Mouse (Mus musculus) lung, postnatal 0 days (tissue): ENCODE measurements around the gene Rimbp2. TPM values are rescaled to one million over a fixed set of nuclear protein-coding genes. Genes with fewer than 3 reads are reported as not detected.

ENCODE experiments used
- ATAC-seq: fragments of 200-750 bp; cut with Nextera tagmentation; 2 replicates; pipeline ENCODE4 v1.8.0; 2017; ENCODE audit warnings: moderate library complexity
- DNase-seq: peaks from one replicate; pipeline ENCODE4 v3.0.0-alpha.2; 2016; ENCODE audit warnings: low spot score
- H3K27ac ChIP-seq: fragments of 300-500 bp; sonication (generic); 2 replicates; pipeline ENCODE4 v1.5.1; 2014; ENCODE audit warnings: antibody characterized with exemption, mild to moderate bottlenecking, low read length, mixed read lengths
- H3K27me3 ChIP-seq: fragments of 300-500 bp; sonication (generic); replicated peaks from 2 replicates; pipeline ENCODE4 v1.6.1; 2014; ENCODE audit warnings: low read length, mixed read lengths; ENCODE audit not compliant: insufficient read depth
- H3K36me3 ChIP-seq: fragments of 300-500 bp; sonication (generic); 2 replicates; pipeline ENCODE4 v1.6.1; 2014; ENCODE audit warnings: low read length, mixed read lengths; ENCODE audit not compliant: insufficient read depth
- H3K4me1 ChIP-seq: fragments of 300-500 bp; sonication (generic); 2 replicates; pipeline ENCODE4 v1.6.1; 2014; ENCODE audit warnings: antibody characterized with exemption, low read depth, low read length, mixed read lengths; ENCODE audit not compliant: insufficient read depth
- H3K4me2 ChIP-seq: fragments of 300-500 bp; sonication (generic); replicated peaks from 2 replicates; pipeline ENCODE4 v1.6.1; 2014; ENCODE audit warnings: low read depth, mild to moderate bottlenecking, low read length, moderate library complexity, mixed read lengths
- H3K4me3 ChIP-seq: fragments of 300-500 bp; sonication (generic); 2 replicates; pipeline ENCODE4 v1.5.1; 2014; ENCODE audit warnings: low read depth, low read length
- H3K9ac ChIP-seq: fragments of 300-500 bp; sonication (generic); replicated peaks from 2 replicates; pipeline ENCODE4 v1.6.1; 2014; ENCODE audit warnings: low read depth, mild to moderate bottlenecking
- H3K9me3 ChIP-seq: fragments of 300-500 bp; sonication (generic); 2 replicates; pipeline ENCODE4 v1.6.1; 2016; ENCODE audit warnings: low read length, mixed read lengths
- CTCF ChIP-seq: IDR thresholded peaks from 2 replicates; pipeline ENCODE4 v1.5.1; 2016; ENCODE audit warnings: antibody characterized with exemption, mild to moderate bottlenecking
- EP300 ChIP-seq: IDR thresholded peaks from 2 replicates; pipeline ENCODE4 v1.6.1; 2016; ENCODE audit warnings: antibody characterized with exemption, mild to moderate bottlenecking, control low read depth
- WGBS: fragments of 180-500 bp; shearing (Covaris S2); extraction: QIAGEN DNeasy Blood & Tissue Kit; methylation state at CpG from one replicate; pipeline ENCODE4 v1.1.7; 2014; 5-methylcytosine and 5-hydroxymethylcytosine counted together
- polyA plus RNA-seq: library from polyadenylated mRNA; unstranded; fragments of >200 nt; fragmentation: Nextera tagmentation; extraction: Ambion mirVana; gene quantifications from 2 replicates; pipeline ENCODE4 v1.2.1, GENCODE M21; 2015

Rimbp2 gene
- polyA plus RNA-seq, 1 experiment from 2014 or later = not detected

- DNase-seq = no peak
Observed at GRCm38 (mm10) chr5:128947093-128947492, 6.2 kb downstream of the Rimbp2 start.

GRCm38 (mm10) chr5:128940436-128940835 lies 12.8 kb downstream of the Rimbp2 start:
- H3K9me3 ChIP-seq = no peaks in the 10 kb centered on the region
- ATAC-seq (no peak), DNase-seq (no peak)
- no peak overlapping the region for H3K27ac ChIP-seq
- no peak overlapping the region for H3K9ac ChIP-seq
- H3K4me3 ChIP-seq = no peak overlapping the region
- no peaks in the 10 kb centered on the region for H3K36me3 ChIP-seq
- no peak for TF ChIP-seq CTCF
- TF ChIP-seq EP300 = no peak
- WGBS = 62% methylated on average over 10 of the region's 10 CpGs
- H3K4me2 ChIP-seq = no peak overlapping the region
- no peaks in the 10 kb centered on the region for H3K27me3 ChIP-seq
- H3K4me1 ChIP-seq = no peaks in the 10 kb centered on the region

More at GRCm38 (mm10) chr5:128947093-128947492, 6.2 kb downstream of the Rimbp2 start:
- Histone ChIP-seq H3K27ac (no peak overlapping the region), H3K27me3 (no peaks in the 10 kb centered on the region), H3K4me1 (no peaks in the 10 kb centered on the region), H3K9me3 (no peaks in the 10 kb centered on the region), H3K9ac (no peak overlapping the region), H3K4me2 (no peak overlapping the region), H3K4me3 (no peak overlapping the region), H3K36me3 (no peaks in the 10 kb centered on the region)
- 72% methylated on average over 5 of the region's 5 CpGs for WGBS
- ATAC-seq = no peak
- TF ChIP-seq EP300 (no peak), CTCF (peak; percentile 45)

GRCm38 (mm10) chr5:128935359-128935899 lies 17.9 kb downstream of the Rimbp2 start:
- Histone ChIP-seq H3K9me3 (no peaks in the 10 kb centered on the region), H3K4me3 (no peak overlapping the region), H3K4me1 (no peaks in the 10 kb centered on the region), H3K27me3 (no peaks in the 10 kb centered on the region), H3K9ac (no peak overlapping the region), H3K36me3 (no peaks in the 10 kb centered on the region), H3K4me2 (no peak overlapping the region), H3K27ac (no peak overlapping the region)
- TF ChIP-seq CTCF (no peak), EP300 (no peak)
- 52% methylated on average over 6 of the region's 6 CpGs for WGBS
- ATAC-seq = no peak; the same call in 1 of the 2 replicates
- no peak for DNase-seq

- ATAC-seq (no peak), DNase-seq (no peak)
- Histone ChIP-seq H3K36me3 (no peaks in the 10 kb centered on the region), H3K4me3 (no peak overlapping the region), H3K4me1 (no peaks in the 10 kb centered on the region), H3K9me3 (no peaks in the 10 kb centered on the region), H3K4me2 (no peak overlapping the region), H3K27me3 (no peaks in the 10 kb centered on the region), H3K9ac (no peak overlapping the region), H3K27ac (no peak overlapping the region)
- WGBS = 66% methylated on average over 5 of the region's 5 CpGs
- TF ChIP-seq EP300 (no peak), CTCF (no peak)
Observed at GRCm38 (mm10) chr5:128932776-128933175, 20.5 kb downstream of the Rimbp2 start.

- WGBS = 70% methylated on average over 4 of the region's 4 CpGs
- DNase-seq = no peak
Observed at GRCm38 (mm10) chr5:128925073-128925472, 28.2 kb downstream of the Rimbp2 start.

GRCm38 (mm10) chr5:128920112-128920511 lies 33.2 kb downstream of the Rimbp2 start:
- DNase-seq (no peak), ATAC-seq (no peak)
- no peak overlapping the region for H3K27ac ChIP-seq
- no peak overlapping the region for H3K9ac ChIP-seq
- WGBS = 30% methylated on average over 5 of the region's 5 CpGs
- no peaks in the 10 kb centered on the region for H3K36me3 ChIP-seq
- H3K27me3 ChIP-seq = no peaks in the 10 kb centered on the region
- TF ChIP-seq EP300 (no peak), CTCF (no peak)
- H3K4me1 ChIP-seq = no peaks in the 10 kb centered on the region
- H3K9me3 ChIP-seq = no peaks in the 10 kb centered on the region
- no peak overlapping the region for H3K4me2 ChIP-seq
- H3K4me3 ChIP-seq = no peak overlapping the region

More at GRCm38 (mm10) chr5:128925073-128925472, 28.2 kb downstream of the Rimbp2 start:
- ATAC-seq = no peak
- no peak for TF ChIP-seq EP300
- TF ChIP-seq CTCF = no peak
- no peak overlapping the region for H3K4me3 ChIP-seq
- H3K27ac ChIP-seq = no peak overlapping the region
- H3K4me1 ChIP-seq = no peaks in the 10 kb centered on the region
- no peak overlapping the region for H3K9ac ChIP-seq
- no peaks in the 10 kb centered on the region for H3K27me3 ChIP-seq
- H3K4me2 ChIP-seq = no peak overlapping the region
- H3K9me3 ChIP-seq = no peaks in the 10 kb centered on the region
- no peaks in the 10 kb centered on the region for H3K36me3 ChIP-seq
